Mouse (Mus musculus) fat pad, adult 2 months (tissue): ENCODE data around the gene Magi2.
"Not testable (repeated sequence)": the region's sequence is repeated elsewhere in the genome, so short reads cannot be mapped to it uniquely, and the experiment has no call there.

Experiments
- DNase-seq: peaks from one replicate; pipeline ENCODE4 v3.0.0-alpha.2; 2011; ENCODE audit warnings: low read depth, low spot score; ENCODE audit errors: extremely low read depth

Gene Magi2

GRCm38 (mm10) chr5:20484505-20484904 is 1257.7 kb downstream of the Magi2 start:
- no peak for DNase-seq

- no peak for DNase-seq
Measured at GRCm38 (mm10) chr5:20491911-20492310, 1265.1 kb downstream of the Magi2 start.

DNA sequence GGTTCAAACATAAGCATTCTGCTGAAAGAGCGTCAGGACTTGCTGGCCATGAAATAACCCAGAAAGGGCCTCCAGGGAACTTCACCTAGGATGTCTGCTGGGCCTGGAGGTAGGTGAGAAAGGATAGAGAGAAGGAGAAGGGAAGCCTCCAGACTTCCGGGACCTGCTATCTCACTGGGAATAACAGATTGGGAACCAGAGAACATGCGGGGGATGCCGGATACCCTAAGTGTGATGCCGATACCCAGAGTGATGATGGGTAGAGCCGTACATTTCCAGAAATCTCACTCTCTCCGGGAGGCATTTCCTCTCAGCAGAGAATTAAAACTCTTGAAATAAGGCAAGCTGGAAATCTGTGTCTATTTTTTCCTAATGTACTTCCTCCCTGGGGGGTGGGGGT is 1265.8 kb downstream of the Magi2 start:
- DNase-seq: no peak

DNA sequence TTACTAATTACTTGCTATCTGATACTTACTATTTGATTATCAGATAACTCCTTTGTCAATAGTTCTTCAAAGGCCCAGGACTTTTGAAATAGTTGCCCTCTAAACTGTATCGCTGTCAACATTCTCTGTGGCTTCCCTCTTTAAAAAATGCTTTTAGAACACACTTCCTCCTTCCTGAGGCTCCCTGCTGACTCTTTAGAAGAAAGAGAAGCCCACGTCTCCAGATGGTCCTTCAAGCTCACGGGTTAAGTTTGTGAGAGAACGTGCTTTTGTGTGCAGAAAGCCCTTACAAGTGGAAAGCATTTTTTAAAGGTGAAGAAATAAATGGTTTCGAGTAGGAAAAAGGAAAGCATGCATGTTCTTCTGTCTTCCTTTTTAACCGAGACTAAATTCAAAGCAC is 1267.2 kb downstream of the Magi2 start:
- DNase-seq: no peak

DNA sequence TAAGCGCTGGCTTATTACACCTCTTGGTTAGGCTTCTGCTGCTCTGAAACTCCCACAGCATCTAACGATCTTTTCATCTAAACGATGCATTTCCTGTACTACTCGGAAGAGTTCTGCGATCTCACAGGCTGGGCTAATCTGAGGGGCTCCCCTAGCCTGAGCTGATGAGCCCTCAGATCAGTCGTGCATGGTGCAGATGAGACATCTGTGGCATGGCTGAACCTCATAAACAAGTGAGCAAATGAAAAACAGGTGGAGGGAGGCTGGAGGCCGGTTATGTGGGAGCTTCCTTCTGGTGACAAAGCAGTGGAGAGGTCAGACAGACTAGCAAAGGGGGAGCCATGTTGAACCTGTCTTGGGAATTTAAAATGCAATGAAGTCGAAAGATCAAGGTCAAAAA is 1270.1 kb downstream of the Magi2 start:
- DNase-seq: no peak

- no peak for DNase-seq
Measured at GRCm38 (mm10) chr5:20499031-20499600, 1272.3 kb downstream of the Magi2 start.

- no peak for DNase-seq
Measured at GRCm38 (mm10) chr5:20508609-20509008, 1281.8 kb downstream of the Magi2 start.

DNA sequence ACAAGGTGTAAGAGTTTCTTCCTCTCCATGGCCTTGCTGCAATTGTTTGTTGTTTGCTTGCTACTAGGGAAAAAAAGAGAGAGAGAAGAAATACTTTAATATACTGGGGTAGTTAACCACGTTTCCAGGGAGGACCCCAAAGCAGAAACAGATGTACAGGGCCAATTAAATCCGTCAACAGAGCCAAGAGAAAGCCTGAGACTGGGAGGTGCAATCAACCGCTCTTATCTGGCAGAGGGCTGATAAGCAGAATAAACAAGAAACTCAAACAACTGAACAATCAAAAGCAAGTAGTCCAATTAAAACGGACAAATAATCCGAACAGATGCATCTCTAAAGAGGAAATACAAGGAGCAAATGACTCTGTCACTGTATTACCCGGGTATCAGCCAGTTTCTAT is 1282.8 kb downstream of the Magi2 start:
- no peak for DNase-seq

DNA sequence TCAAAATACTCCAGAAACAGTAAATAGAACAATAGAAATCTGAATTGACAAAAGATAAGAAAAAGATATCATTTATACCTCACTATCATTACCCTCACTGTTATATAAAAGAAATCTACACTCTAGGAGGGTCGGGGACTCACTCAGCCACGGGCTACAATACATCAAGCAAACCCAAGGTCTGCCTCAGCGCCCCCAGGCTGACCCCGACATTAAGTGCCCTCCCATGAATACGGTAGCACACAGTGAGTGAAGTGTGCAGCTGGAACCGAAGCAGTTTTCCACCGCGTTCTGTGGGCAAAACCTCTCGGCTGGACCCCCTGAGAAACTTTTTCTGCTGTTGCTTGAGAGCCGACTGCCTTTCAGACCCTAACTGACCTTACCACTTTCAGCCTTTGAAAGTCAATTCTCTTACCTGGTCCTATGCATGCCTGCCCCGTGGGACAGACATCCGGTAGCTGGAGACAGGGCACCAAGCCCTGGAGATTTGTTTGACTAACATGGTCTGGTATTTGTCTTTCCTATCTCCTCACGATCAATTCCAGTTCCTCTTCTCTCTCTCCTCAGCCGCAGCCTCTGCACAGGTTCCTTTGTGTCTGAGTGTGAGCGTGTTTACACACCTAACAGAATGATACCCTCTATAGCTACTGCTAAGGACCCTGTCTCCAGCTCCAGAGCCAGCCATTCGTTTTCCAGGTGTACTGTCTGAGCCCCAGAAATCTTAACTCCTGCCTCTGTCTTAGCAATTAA is 1285.7 kb downstream of the Magi2 start:
- no peak for DNase-seq

- no peak for DNase-seq
Measured at GRCm38 (mm10) chr5:20521639-20522038, 1294.8 kb downstream of the Magi2 start.

DNA sequence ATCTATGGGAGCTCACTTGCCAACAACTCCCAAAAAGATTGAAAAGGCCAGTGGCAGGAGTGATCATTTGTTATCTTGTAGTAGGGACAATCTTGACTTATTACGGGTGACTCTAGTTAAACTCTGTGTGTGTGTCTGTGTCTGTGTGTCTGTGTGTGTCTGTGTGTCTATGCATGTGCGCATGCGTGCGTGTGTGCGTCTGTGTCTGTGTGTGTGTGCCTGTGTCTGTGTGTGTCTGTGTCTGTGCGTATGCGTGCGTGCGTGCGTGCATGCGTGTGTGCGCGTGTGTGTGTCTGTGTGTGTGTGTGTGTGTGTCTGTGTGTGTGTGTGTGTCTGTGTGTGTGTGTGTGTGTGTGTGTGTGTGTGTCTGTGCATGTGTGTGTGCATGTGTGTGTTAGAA is 1295.2 kb downstream of the Magi2 start:
- DNase-seq: no peak

GRCm38 (mm10) chr5:20523776-20524175 is 1296.9 kb downstream of the Magi2 start:
- DNase-seq: no peak

- DNase-seq: not testable (repeated sequence)
Measured at GRCm38 (mm10) chr5:20526588-20526987, 1299.8 kb downstream of the Magi2 start.

- DNase-seq: no peak
Measured at GRCm38 (mm10) chr5:20536544-20536943, 1309.7 kb downstream of the Magi2 start.

- no peak for DNase-seq
Measured at GRCm38 (mm10) chr5:20537369-20538022, 1310.7 kb downstream of the Magi2 start.

DNA sequence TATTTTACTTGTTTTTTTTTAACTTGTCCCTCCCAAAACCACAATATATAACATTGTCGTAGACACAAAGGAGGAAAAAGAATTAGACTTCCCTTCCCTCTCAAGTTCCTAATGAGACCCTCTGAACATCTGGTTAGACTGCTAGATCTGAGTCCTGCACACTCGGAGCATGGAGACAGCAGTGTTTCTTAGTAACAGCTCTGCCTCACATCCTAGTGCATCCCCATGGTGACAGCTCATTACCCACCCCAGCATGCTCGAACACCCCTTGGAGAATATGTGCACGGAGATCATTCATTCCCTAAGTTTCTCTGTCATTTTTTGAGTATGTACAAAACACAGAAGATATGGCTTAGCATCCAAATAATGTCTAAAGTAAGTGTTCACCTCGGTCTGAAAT is 1317.5 kb downstream of the Magi2 start:
- DNase-seq: no peak

DNA sequence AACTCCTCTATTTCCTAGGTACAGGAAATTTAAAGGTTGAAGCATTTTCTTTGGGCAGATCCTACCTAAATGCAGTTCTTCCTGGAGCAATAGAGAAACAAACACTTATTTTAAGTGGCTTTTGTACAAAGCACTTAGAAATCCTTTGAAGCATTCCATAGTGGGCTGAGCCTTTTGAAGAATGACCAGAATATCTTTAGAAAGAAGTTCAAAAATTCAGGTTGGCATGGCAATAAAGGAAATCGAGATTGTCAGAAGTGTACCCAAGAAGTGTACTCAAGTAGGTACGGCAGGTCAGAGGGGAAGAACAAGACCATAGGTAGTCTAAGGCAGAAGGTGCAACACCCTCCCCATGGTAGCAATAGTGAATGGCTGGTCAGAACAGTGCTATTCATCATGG is 1332.5 kb downstream of the Magi2 start:
- no peak for DNase-seq

DNA sequence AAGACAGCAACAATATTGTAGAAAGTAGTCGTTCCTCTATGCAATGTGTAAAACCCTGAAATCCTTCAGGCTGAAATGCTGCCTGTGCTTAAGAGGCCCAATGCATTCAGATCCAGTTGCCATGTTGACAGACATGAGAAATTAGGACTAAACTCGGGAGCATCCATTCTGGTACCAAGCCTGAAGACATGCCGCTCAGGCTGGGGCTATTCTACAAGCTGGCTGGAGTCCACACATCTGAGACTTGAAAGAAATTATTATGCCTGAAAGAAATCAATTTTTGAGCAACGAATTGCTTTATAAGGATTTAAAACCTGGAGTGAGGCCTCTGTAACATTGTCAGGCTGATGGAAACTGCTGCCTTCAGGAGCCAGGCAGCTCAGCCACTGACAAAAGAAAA is 1333.0 kb downstream of the Magi2 start:
- DNase-seq: no peak

DNA sequence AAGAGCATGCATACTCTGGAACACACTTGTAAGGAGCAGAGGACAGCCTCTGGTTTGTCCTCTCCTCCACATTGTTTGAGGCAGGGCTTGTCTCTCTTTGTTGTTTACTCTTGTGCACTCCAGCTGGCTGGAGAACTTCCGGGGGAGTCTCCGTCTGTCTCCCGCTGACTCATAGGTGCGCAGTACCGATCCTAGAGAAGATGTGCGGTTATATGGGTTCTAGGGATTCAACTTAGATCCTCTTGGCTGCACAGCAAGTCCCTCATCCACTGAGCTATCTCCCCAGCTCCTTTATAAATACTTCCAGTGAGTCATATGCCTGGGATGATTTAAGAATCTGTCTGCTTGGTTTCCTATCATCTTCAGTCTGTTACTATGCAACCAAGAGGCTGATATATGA is 1341.6 kb downstream of the Magi2 start:
- DNase-seq: no peak

- DNase-seq: no peak
Measured at GRCm38 (mm10) chr5:20568966-20569365, 1342.1 kb downstream of the Magi2 start.

- DNase-seq: no peak
Measured at GRCm38 (mm10) chr5:20574816-20575215, 1348.0 kb downstream of the Magi2 start.

DNA sequence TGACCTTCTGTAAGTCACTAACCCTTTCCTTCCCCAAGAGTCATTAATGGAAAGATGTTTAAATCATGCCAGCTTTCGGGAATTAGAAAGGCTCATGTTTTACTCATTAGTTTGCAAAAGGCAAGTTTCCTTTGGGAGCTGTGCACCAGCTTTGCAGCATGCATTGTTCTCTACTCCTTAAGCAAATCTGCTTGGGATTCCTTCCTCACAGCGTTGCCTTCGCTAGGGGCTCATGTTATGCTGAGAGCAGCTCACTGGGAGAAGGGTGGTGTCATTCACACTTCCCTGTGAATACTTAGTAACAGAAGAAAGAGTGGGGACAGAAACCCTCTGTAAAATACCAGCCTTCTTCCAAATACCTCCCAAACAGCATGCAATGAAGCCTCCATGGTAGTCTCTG is 1349.0 kb downstream of the Magi2 start:
- no peak for DNase-seq
